Mouse (Mus musculus) layer of hippocampus, adult 18-20 months (tissue): ENCODE results near the gene Fam25c. TPM values are rescaled to one million over a fixed set of nuclear protein-coding genes. Genes with fewer than 3 reads are reported as not detected.
"Not testable (repeated sequence)": the region's sequence is repeated elsewhere in the genome, so short reads cannot be mapped to it uniquely, and the experiment has no call there.

ENCODE experiments used
- DNase-seq, 2 experiments: peaks; one replicate each; pipeline ENCODE4 v3.0.0; 2022; ENCODE audit warnings: low spot score in 2 of 2
- total RNA-seq, 2 experiments: library from RNA; stranded (reverse); gene quantifications; 2 replicates each; pipeline ENCODE4 v1.2.3; 2021

Gene Fam25c
- total RNA-seq, 2 experiments from 2014 or later: not detected

GRCm38 (mm10) chr14:34364254-34365146 is 9.3 kb upstream of the Fam25c start:
- DNase-seq: not testable (repeated sequence)

- no peak for DNase-seq
Measured at GRCm38 (mm10) chr14:34363490-34364253, 8.4 kb upstream of the Fam25c start.

- peak; percentile 25 to 81 for DNase-seq
Measured at GRCm38 (mm10) chr14:34362726-34363445, 7.7 kb upstream of the Fam25c start.

GRCm38 (mm10) chr14:34362135-34362534 is 6.9 kb upstream of the Fam25c start:
- no peak for DNase-seq

GRCm38 (mm10) chr14:34360251-34360650 is 5.0 kb upstream of the Fam25c start:
- DNase-seq: no peak

- no peak for DNase-seq
Measured at GRCm38 (mm10) chr14:34359676-34360244, 4.5 kb upstream of the Fam25c start.

GRCm38 (mm10) chr14:34357671-34358455 is 2.6 kb upstream of the Fam25c start:
- DNase-seq: peak; percentile 9 to 57

GRCm38 (mm10) chr14:34354456-34354855 is 777 bp downstream of the Fam25c start:
- DNase-seq: no peak

GRCm38 (mm10) chr14:34353326-34353725 is 1.9 kb downstream of the Fam25c start:
- DNase-seq: no peak

GRCm38 (mm10) chr14:34352523-34352922 is 2.7 kb downstream of the Fam25c start:
- no peak for DNase-seq

- DNase-seq: no peak
Measured at GRCm38 (mm10) chr14:34351660-34352059, 3.6 kb downstream of the Fam25c start.

GRCm38 (mm10) chr14:34349007-34349406 is 6.2 kb downstream of the Fam25c start:
- no peak for DNase-seq

GRCm38 (mm10) chr14:34348301-34348700 is 6.9 kb downstream of the Fam25c start:
- DNase-seq: no peak

GRCm38 (mm10) chr14:34347084-34347483 is 8.1 kb downstream of the Fam25c start:
- DNase-seq: no peak

GRCm38 (mm10) chr14:34345771-34346566 is 9.3 kb downstream of the Fam25c start:
- DNase-seq: no peak

GRCm38 (mm10) chr14:34344361-34344760 is 10.9 kb downstream of the Fam25c start:
- DNase-seq: no peak

GRCm38 (mm10) chr14:34343078-34343477 is 12.2 kb downstream of the Fam25c start:
- DNase-seq: no peak

- peak in 1 of 2 experiments; percentile 37 for DNase-seq
Measured at GRCm38 (mm10) chr14:34341993-34342392, 13.2 kb downstream of the Fam25c start.

GRCm38 (mm10) chr14:34339446-34339845 is 15.8 kb downstream of the Fam25c start:
- peak in 1 of 2 experiments; percentile 34 for DNase-seq
